8 mouse cellular contexts compared by ENCODE assay signal in genomic region chr1:64734771-64735750, GRCm38 (mm10). TPM values are rescaled to one million over a fixed set of nuclear protein-coding genes. Genes with fewer than 3 reads are reported as not detected.
DNase-seq lines count a peak whose midpoint lies in the region; ATAC-seq and TF ChIP-seq lines count a peak whose summit lies in the region.

No protein-coding gene starts in this region.

- peaks cover 48% of the 10 kb centered on the region for H3K4me1 ChIP-seq in forebrain, embryonic 15.5 days
- H3K4me1 ChIP-seq in intestine, embryonic 14.5 days (replicated peaks; ENCODE audit: control insufficient read depth, insufficient read depth, low read length): peaks cover 13% of the 10 kb centered on the region
- H3K4me1 ChIP-seq in liver, embryonic 14.5 days (replicated peaks; ENCODE audit: control insufficient read depth in 2 of 2, insufficient read depth in 2 of 2, low read length in 1 of 2): peaks cover 45 to 51% of the 10 kb centered on the region in 2 experiments
- peaks cover 40% of the 10 kb centered on the region for H3K4me1 ChIP-seq in neural tube, embryonic 15.5 days

- TF ChIP-seq EP300 in liver, embryonic 14.5 days (IDR thresholded peaks at IDR 0.05; ENCODE audit: low read depth): no peak

- ATAC-seq in frontal cortex, adult (ENCODE audit: low TSS enrichment): 0 out of 2 replicates have a peak, but pooled peaks have one; percentile 31
- ATAC-seq in forebrain, embryonic 15.5 days (replicated peaks): no peak
- ATAC-seq in intestine, embryonic 14.5 days (replicated peaks; ENCODE audit: low FRiP score, low TSS enrichment, low read depth): no peak
- no peak for ATAC-seq in liver, embryonic 14.5 days (ENCODE audit: insufficient read depth)
- ATAC-seq in neural tube, embryonic 15.5 days (ENCODE audit: low FRiP score): no peak

- H3K36me3 ChIP-seq in forebrain, embryonic 15.5 days: no peaks in the 10 kb centered on the region
- H3K36me3 ChIP-seq in intestine, embryonic 14.5 days (ENCODE audit: control insufficient read depth, insufficient read depth, low read length): no peaks in the 10 kb centered on the region
- peaks cover 32% of the 10 kb centered on the region for H3K36me3 ChIP-seq in liver, embryonic 14.5 days (replicated peaks; ENCODE audit: control insufficient read depth, insufficient read depth, low read depth)
- H3K36me3 ChIP-seq in neural tube, embryonic 15.5 days: no peaks in the 10 kb centered on the region

- peak overlapping the region; percentile 53 for H3K4me3 ChIP-seq in forebrain, embryonic 15.5 days
- H3K4me3 ChIP-seq in intestine, embryonic 14.5 days (ENCODE audit: low read depth, low read length): peak overlapping the region; percentile 72
- H3K4me3 ChIP-seq in liver, embryonic 14.5 days (ENCODE audit: insufficient read depth in 1 of 2, low read depth in 2 of 2, low read length in 2 of 2): peak overlapping the region; percentile 69 to 95
- H3K4me3 ChIP-seq in neural tube, embryonic 15.5 days (replicated peaks): peak overlapping the region; percentile 29

- no peak for DNase-seq in frontal cortex, postnatal 25 days (ENCODE audit: low spot score in 2 of 2)
- DNase-seq in cerebellum, adult 11 months: peak; percentile 19
- peak; percentile 73 for DNase-seq in intestine, embryonic 14.5 days (ENCODE audit: low spot score)
- peak in 1 of 3 experiments; percentile 43 for DNase-seq in liver, embryonic 14.5 days (ENCODE audit: low read depth in 3 of 3, low spot score in 3 of 3)
- no peak for DNase-seq in T-cell, adult 2 months (ENCODE audit: low spot score)

- H3K9me3 ChIP-seq in forebrain, embryonic 15.5 days: no peaks in the 10 kb centered on the region
- no peaks in the 10 kb centered on the region for H3K9me3 ChIP-seq in intestine, embryonic 14.5 days (ENCODE audit: control insufficient read depth, low read length)
- H3K9me3 ChIP-seq in liver, embryonic 14.5 days (ENCODE audit: control insufficient read depth, low read length): no peaks in the 10 kb centered on the region
- H3K9me3 ChIP-seq in neural tube, embryonic 15.5 days (replicated peaks): no peaks in the 10 kb centered on the region

- peaks cover 63% of the 10 kb centered on the region for H3K27me3 ChIP-seq in forebrain, embryonic 15.5 days
- H3K27me3 ChIP-seq in intestine, embryonic 14.5 days (replicated peaks; ENCODE audit: control insufficient read depth, insufficient read depth, low read length): peaks cover 7% of the 10 kb centered on the region; the same call in 1 of the 2 replicates
- H3K27me3 ChIP-seq in liver, embryonic 14.5 days (ENCODE audit: control insufficient read depth, insufficient read depth, low read length): peaks cover 2% of the 10 kb centered on the region; the same call in 1 of the 2 replicates
- peaks cover 71% of the 10 kb centered on the region for H3K27me3 ChIP-seq in neural tube, embryonic 15.5 days (replicated peaks)

- no peak overlapping the region for H3K27ac ChIP-seq in forebrain, embryonic 15.5 days (replicated peaks)
- no peak overlapping the region for H3K27ac ChIP-seq in intestine, embryonic 14.5 days (ENCODE audit: low read depth)
- peak overlapping the region; percentile 85 for H3K27ac ChIP-seq in liver, embryonic 14.5 days
- H3K27ac ChIP-seq in neural tube, embryonic 15.5 days (replicated peaks): no peak overlapping the region

- 27% methylated on average over 58 of the region's 58 CpGs for WGBS in forebrain, embryonic 15.5 days
- 33% methylated on average over 58 of the region's 58 CpGs for WGBS in intestine, embryonic 14.5 days
- WGBS in liver, embryonic 14.5 days (ENCODE audit: insufficient replicate concordance): 44% methylated on average over 58 of the region's 58 CpGs
- 42% methylated on average over 58 of the region's 58 CpGs for WGBS in neural tube, embryonic 15.5 days

- 0 out of 2 replicates have a peak overlapping the region, but pooled peaks have one; percentile 18 for H3K9ac ChIP-seq in forebrain, embryonic 15.5 days (replicated peaks)
- peak overlapping the region; percentile 40 for H3K9ac ChIP-seq in intestine, embryonic 14.5 days (ENCODE audit: low read length)
- H3K9ac ChIP-seq in liver, embryonic 14.5 days (replicated peaks): peak overlapping the region; percentile 81
- no peak overlapping the region for H3K9ac ChIP-seq in neural tube, embryonic 15.5 days (replicated peaks)

- peak; percentile 58 for TF ChIP-seq CTCF in liver, embryonic 14.5 days (IDR thresholded peaks at IDR 0.05; ENCODE audit: low read depth)

- peak overlapping the region; percentile 97 for H3K4me2 ChIP-seq in forebrain, embryonic 15.5 days (replicated peaks)
- H3K4me2 ChIP-seq in intestine, embryonic 14.5 days (ENCODE audit: low read length): peak overlapping the region; percentile 94
- H3K4me2 ChIP-seq in liver, embryonic 14.5 days (ENCODE audit: low read depth): peak overlapping the region; percentile 95
- peak overlapping the region; percentile 83 for H3K4me2 ChIP-seq in neural tube, embryonic 15.5 days

RNA-seq across cellular contexts. Expression of gene Fzd5, which starts 2.5 kb away (rescaled TPM):
- 0.55 and 0.87 TPM in 2 replicates for polyA plus RNA-seq in forebrain, embryonic 15.5 days (2015; fragmentation: Nextera tagmentation; extraction: Ambion mirVana)
- polyA plus RNA-seq in intestine, embryonic 14.5 days (2014; fragmentation: Nextera tagmentation; extraction: Ambion mirVana): 7.0 and 9.0 TPM in 2 replicates
- 3.4 and 4.3 TPM in 2 replicates for polyA plus RNA-seq in liver, embryonic 14.5 days (2012; rRNA removed)
- 2.6 and 3.2 TPM in 2 replicates for polyA plus RNA-seq in liver, embryonic 14.5 days (2014; fragmentation: Nextera tagmentation; extraction: Ambion mirVana)
- polyA plus RNA-seq in neural tube, embryonic 15.5 days (2015; fragmentation: Nextera tagmentation; extraction: Ambion mirVana): 0.26 and 0.74 TPM in 2 replicates

RNA-seq across cellular contexts. Expression of gene Ccnyl1, which starts 44.8 kb away (rescaled TPM):
- polyA plus RNA-seq in forebrain, embryonic 15.5 days (2015; fragmentation: Nextera tagmentation; extraction: Ambion mirVana): 4.0 and 4.6 TPM in 2 replicates
- 7.2 and 8.5 TPM in 2 replicates for polyA plus RNA-seq in intestine, embryonic 14.5 days (2014; fragmentation: Nextera tagmentation; extraction: Ambion mirVana)
- polyA plus RNA-seq in liver, embryonic 14.5 days (2012; rRNA removed): 3.7 and 4.2 TPM in 2 replicates
- 0.90 and 1.4 TPM in 2 replicates for polyA plus RNA-seq in liver, embryonic 14.5 days (2014; fragmentation: Nextera tagmentation; extraction: Ambion mirVana)
- polyA plus RNA-seq in neural tube, embryonic 15.5 days (2015; fragmentation: Nextera tagmentation; extraction: Ambion mirVana): 3.7 and 3.9 TPM in 2 replicates

Comparison
In these comparisons a context has a peak if more than half of its experiments do, and no peak if none do; other contexts are left out.
1. DNase-seq: peak in cerebellum, adult 11 months (single experiment) and intestine, embryonic 14.5 days (single experiment); none in frontal cortex, postnatal 25 days (0 of 2) and T-cell, adult 2 months (single experiment).
2. H3K4me3 ChIP-seq: peak in every context shown above with its lines; median percentile 82 in liver, embryonic 14.5 days; 72 in intestine, embryonic 14.5 days; 53 in forebrain, embryonic 15.5 days; 29 in neural tube, embryonic 15.5 days.
3. Peak in every context shown above with its lines, with median percentiles within 50 percentile points of each other: H3K4me2 ChIP-seq.